Mouse (Mus musculus): Measurements from ENCODE around the gene Smok3c.
"Not testable (repeated sequence)": the region's sequence is repeated elsewhere in the genome, so short reads cannot be mapped to it uniquely, and the experiment has no call there.

Smok3c gene

GRCm38 (mm10) chr5:138107130-138107529 lies 54.1 kb downstream of the Smok3c start:
- DNase-seq = no peak

GRCm38 (mm10) chr5:138109847-138110396 lies 56.9 kb downstream of the Smok3c start:
- not testable (repeated sequence) for DNase-seq

All from spleen, adult 18-20 months (tissue).